Mouse (Mus musculus) forebrain, postnatal 0 days (tissue): Measurements from ENCODE around the gene Cisd3. TPM values are rescaled to one million over a fixed set of nuclear protein-coding genes. Genes with fewer than 3 reads are reported as not detected.
A peak's percentile ranks its signal among the peaks of the same experiment; 100 is the strongest.
"Not testable (repeated sequence)": the region's sequence is repeated elsewhere in the genome, so short reads cannot be mapped to it uniquely, and the experiment has no call there.

ENCODE experiments used
- ATAC-seq: fragments of 200-750 bp; cut with Nextera tagmentation; 2 replicates; pipeline ENCODE4 v1.8.0; 2017; ENCODE audit warnings: mild to moderate bottlenecking, moderate library complexity
- DNase-seq: peaks from one replicate; pipeline ENCODE4 v3.0.0-alpha.2; 2015
- H3K27ac ChIP-seq: fragments of 300-500 bp; sonication (generic); 2 replicates; pipeline ENCODE4 v1.5.1; 2014; ENCODE audit warnings: low read depth, mild to moderate bottlenecking, antibody characterized with exemption, low read length, moderate library complexity, mixed read lengths
- H3K27me3 ChIP-seq: fragments of 300-500 bp; sonication (generic); 2 replicates; pipeline ENCODE4 v1.6.1; 2014; ENCODE audit warnings: mild to moderate bottlenecking, low read length, mixed read lengths; ENCODE audit not compliant: insufficient read depth
- H3K36me3 ChIP-seq: fragments of 300-500 bp; sonication (generic); 2 replicates; pipeline ENCODE4 v1.6.1; 2014; ENCODE audit warnings: mild to moderate bottlenecking, moderate library complexity; ENCODE audit not compliant: insufficient read depth
- H3K4me1 ChIP-seq: fragments of 300-500 bp; sonication (generic); 2 replicates; pipeline ENCODE4 v1.6.1; 2014; ENCODE audit warnings: antibody characterized with exemption; ENCODE audit not compliant: insufficient read depth
- H3K4me2 ChIP-seq: fragments of 300-500 bp; sonication (generic); 2 replicates; pipeline ENCODE4 v1.6.1; 2014; ENCODE audit warnings: low read depth, mild to moderate bottlenecking, moderate library complexity
- H3K4me3 ChIP-seq: fragments of 300-500 bp; sonication (generic); 2 replicates; pipeline ENCODE4 v1.5.1; 2014; ENCODE audit warnings: low read depth, low read length, mixed read lengths
- H3K9ac ChIP-seq: fragments of 300-500 bp; sonication (generic); 2 replicates; pipeline ENCODE4 v1.6.1; 2014; ENCODE audit warnings: mild to moderate bottlenecking
- H3K9me3 ChIP-seq: fragments of 300-500 bp; sonication (generic); 2 replicates; pipeline ENCODE4 v1.6.1; 2016; ENCODE audit warnings: low read length
- CTCF ChIP-seq: sonication (generic); IDR thresholded peaks from 2 replicates; pipeline ENCODE4 v1.5.1; 2016; ENCODE audit warnings: antibody characterized with exemption, control low read depth, low read depth
- WGBS: fragments of 180-500 bp; shearing (Covaris S2); extraction: QIAGEN DNeasy Blood & Tissue Kit; methylation state at CpG from one replicate; pipeline ENCODE4 v1.1.7; 2014; 5-methylcytosine and 5-hydroxymethylcytosine counted together
- polyA plus RNA-seq: library from polyadenylated mRNA; unstranded; fragments of >200 nt; fragmentation: Nextera tagmentation; extraction: Ambion mirVana; gene quantifications from 2 replicates; pipeline ENCODE4 v1.2.1, GENCODE M21; 2015
- total RNA-seq: library from RNA; depleted of rRNA; stranded (reverse); fragments of >200 nt; gene quantifications from 2 replicates; pipeline ENCODE4 v1.2.3, GENCODE M21; 2014; rRNA removed

Cisd3 gene
- total RNA-seq (14.4 and 15.5 TPM in 2 replicates), polyA plus RNA-seq (27.2 and 27.8 TPM in 2 replicates)

GRCm38 (mm10) chr11:97685613-97686321 is at the start of gene Cisd3:
Cisd3 (plus strand) TSS chr11:97685826.
- peak; percentile 74 for ATAC-seq

GRCm38 (mm10) chr11:97641668-97642067 is 44.0 kb upstream of the Cisd3 start:
- Histone ChIP-seq H3K9me3 (no peaks in the 10 kb centered on the region), H3K4me2 (no peak overlapping the region), H3K36me3 (no peaks in the 10 kb centered on the region), H3K27me3 (no peaks in the 10 kb centered on the region), H3K4me3 (no peak overlapping the region), H3K4me1 (no peaks in the 10 kb centered on the region), H3K9ac (no peak overlapping the region), H3K27ac (no peak overlapping the region)
- ATAC-seq: no peak
- DNase-seq: no peak
- WGBS: 61% methylated on average over 8 of the region's 8 CpGs
- TF ChIP-seq CTCF: no peak

More at GRCm38 (mm10) chr11:97685613-97686321, at the start of gene Cisd3:
- Histone ChIP-seq H3K4me3 (peak within 1 kb of the TSS; percentile 42), H3K4me1 (no peaks in the 10 kb centered on the region), H3K9ac (peak within 1 kb of the TSS; percentile 69), H3K4me2 (peak within 1 kb of the TSS; percentile 97), H3K36me3 (peaks cover 35% of the 10 kb centered on the region), H3K27me3 (no peaks in the 10 kb centered on the region), H3K27ac (0 out of 2 replicates have a peak within 1 kb of the TSS, but pooled peaks have one; percentile 1), H3K9me3 (no peaks in the 10 kb centered on the region)
- DNase-seq: peak; percentile 57
- under 1% methylated on average over 43 of the region's 43 CpGs for WGBS
- no peak for TF ChIP-seq CTCF

DNA sequence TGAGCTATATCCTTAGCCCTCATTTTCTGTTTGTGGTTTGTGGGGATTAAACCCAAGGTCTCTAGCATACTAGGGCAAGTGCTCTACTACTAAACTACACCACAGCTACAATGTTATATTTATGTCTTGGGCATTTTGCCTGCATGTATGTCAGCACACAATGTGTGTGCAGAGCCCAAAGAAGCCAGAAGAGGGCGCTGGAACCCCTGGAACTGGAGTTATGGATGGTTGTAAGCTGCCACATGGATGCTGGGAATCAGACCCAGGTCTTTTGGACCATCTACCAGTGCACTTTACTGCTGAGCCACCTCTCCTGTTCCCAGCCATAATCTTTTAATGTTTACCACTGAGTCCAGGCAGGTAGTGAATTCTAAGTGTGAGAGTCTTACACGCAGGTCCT is 42.9 kb upstream of the Cisd3 start:
- Histone ChIP-seq H3K4me1 (no peaks in the 10 kb centered on the region), H3K4me2 (no peak overlapping the region), H3K9me3 (no peaks in the 10 kb centered on the region), H3K27ac (no peak overlapping the region), H3K4me3 (no peak overlapping the region), H3K27me3 (no peaks in the 10 kb centered on the region), H3K9ac (no peak overlapping the region), H3K36me3 (no peaks in the 10 kb centered on the region)
- no peak for TF ChIP-seq CTCF
- DNase-seq (no peak), ATAC-seq (no peak)
- WGBS: 51% methylated on average over 2 of the region's 2 CpGs

DNA sequence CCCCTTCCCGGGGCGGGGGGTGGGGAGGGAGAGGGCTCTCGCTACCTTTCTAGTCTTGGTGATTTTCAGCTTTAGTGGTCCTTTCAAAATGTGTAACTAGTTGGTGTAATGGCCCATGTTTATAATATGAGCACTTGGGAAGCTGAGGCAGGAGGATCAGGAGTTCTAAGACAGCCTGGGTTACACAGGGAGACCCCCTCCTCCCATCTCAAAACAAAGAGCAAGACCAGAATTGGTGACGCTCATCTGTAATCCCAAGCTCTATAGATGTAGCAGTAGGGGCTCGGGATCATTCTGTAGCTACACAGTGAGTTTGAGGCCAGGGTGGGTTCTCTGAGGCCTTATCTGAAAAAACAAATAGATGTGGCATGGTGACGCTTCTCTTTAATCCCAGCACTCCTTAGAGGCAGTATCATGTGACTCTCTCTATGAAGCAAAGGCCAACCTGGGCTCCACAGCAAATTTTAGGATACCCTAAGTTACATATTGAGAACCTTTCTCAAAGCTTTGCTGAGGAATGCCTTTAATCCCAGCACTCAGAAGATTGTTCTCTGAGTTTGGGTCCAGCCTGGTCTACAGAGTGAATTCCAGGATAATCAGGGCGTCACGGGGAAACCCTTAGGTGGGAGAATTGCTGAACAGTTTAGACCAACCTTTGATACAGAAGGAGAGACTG is 42.1 kb upstream of the Cisd3 start:
- H3K4me3 ChIP-seq: no peak overlapping the region
- no peak for TF ChIP-seq CTCF
- H3K9me3 ChIP-seq: no peaks in the 10 kb centered on the region
- WGBS: 85% methylated on average over 8 of the region's 8 CpGs
- no peak overlapping the region for H3K27ac ChIP-seq
- H3K9ac ChIP-seq: no peak overlapping the region
- DNase-seq (no peak), ATAC-seq (no peak)
- H3K4me1 ChIP-seq: no peaks in the 10 kb centered on the region
- H3K27me3 ChIP-seq: no peaks in the 10 kb centered on the region
- H3K4me2 ChIP-seq: no peak overlapping the region
- H3K36me3 ChIP-seq: no peaks in the 10 kb centered on the region

GRCm38 (mm10) chr11:97644834-97645233 is 40.8 kb upstream of the Cisd3 start:
- Histone ChIP-seq H3K36me3 (no peaks in the 10 kb centered on the region), H3K27me3 (no peaks in the 10 kb centered on the region), H3K4me1 (no peaks in the 10 kb centered on the region), H3K9ac (no peak overlapping the region), H3K4me2 (no peak overlapping the region), H3K4me3 (no peak overlapping the region), H3K9me3 (no peaks in the 10 kb centered on the region), H3K27ac (no peak overlapping the region)
- DNase-seq (peak; percentile 74), ATAC-seq (no peak)
- peak; percentile 77 for TF ChIP-seq CTCF
- WGBS: 2% methylated on average over 6 of the region's 6 CpGs

DNA sequence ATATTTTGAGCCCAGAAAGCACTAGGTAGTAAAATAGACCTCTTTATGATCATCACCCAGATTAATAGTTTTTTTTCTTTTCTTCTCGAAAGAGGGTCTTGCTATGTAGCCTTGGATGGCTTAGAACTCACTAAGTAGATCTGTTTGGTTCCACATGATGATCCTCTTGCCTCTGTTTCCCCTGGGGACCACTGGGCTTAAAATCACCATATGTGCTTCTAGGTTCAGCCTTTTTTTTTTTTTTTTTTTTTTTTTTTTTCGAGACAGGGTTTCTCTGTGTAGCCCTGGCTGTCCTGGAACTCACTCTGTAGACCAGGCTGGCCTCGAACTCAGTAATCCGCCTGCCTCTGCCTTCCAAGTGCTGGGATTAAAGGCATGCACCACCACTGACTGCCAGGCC is 37.1 kb upstream of the Cisd3 start:
- H3K36me3 ChIP-seq, H3K4me3 ChIP-seq, ATAC-seq, H3K27me3 ChIP-seq, H3K9me3 ChIP-seq, H3K27ac ChIP-seq, H3K4me1 ChIP-seq, DNase-seq, H3K9ac ChIP-seq, H3K4me2 ChIP-seq: not testable (repeated sequence)
- WGBS: 77% methylated on average over 4 of the region's 4 CpGs

DNA sequence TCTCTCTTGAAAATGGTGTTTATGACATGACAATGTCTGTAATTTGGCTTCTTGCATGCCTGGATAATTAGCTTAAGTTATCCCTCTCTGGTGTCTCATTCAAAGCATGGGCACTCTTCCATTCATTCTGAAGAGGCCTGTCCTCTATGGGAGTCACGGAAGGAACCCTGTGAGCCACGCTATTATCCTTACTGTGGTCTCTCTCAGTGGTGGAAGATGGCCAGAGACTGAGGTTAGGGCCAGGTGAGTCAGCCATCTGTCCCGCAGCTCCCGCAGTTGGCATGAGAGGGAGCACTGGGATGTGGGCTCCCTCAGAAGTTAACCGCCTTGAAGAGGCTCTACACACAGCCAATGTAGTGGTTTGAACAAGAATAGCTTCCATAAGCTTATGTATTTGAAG is 35.3 kb upstream of the Cisd3 start:
- ATAC-seq: no peak

DNA sequence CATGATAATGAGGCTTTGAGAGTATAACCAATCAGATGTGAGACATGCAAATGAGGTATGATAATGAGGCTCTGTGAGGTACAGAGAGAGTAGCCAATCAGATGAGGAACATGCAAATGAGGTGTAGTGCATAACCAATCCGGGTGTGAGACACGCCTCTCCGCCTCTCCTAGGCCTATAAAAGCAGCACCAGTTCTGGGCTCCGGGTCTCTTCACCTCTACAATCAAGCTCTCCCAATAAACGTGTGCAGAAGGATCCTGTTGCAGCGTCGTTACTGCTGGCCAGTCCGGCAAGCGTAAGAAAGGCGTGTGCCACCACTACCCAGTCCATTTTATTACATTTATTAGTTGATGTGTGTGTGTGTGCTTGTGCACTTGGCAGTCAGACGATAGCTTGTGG is 32.2 kb upstream of the Cisd3 start:
- not testable (repeated sequence) for H3K9ac ChIP-seq, ATAC-seq, H3K4me2 ChIP-seq, H3K9me3 ChIP-seq, H3K4me1 ChIP-seq, H3K4me3 ChIP-seq, H3K27me3 ChIP-seq, DNase-seq, H3K36me3 ChIP-seq, H3K27ac ChIP-seq
- WGBS: 91% methylated on average over 11 of the region's 11 CpGs

More for the DNA sequence above, 35.3 kb upstream of the Cisd3 start:
- Histone ChIP-seq H3K4me1 (no peaks in the 10 kb centered on the region), H3K36me3 (no peaks in the 10 kb centered on the region), H3K4me3 (no peak overlapping the region), H3K9ac (no peak overlapping the region), H3K4me2 (no peak overlapping the region), H3K9me3 (no peaks in the 10 kb centered on the region), H3K27me3 (no peaks in the 10 kb centered on the region), H3K27ac (no peak overlapping the region)
- 47% methylated on average over 5 of the region's 5 CpGs for WGBS
- TF ChIP-seq CTCF: no peak
- no peak for DNase-seq
